Mouse (Mus musculus) hindlimb bud, embryonic 11.5 days (tissue): ENCODE measurements at regions not wholly inside any gene's neighbourhood (a gene's known extent, or its start where the extent isn't known, plus 50 kb on each side); places are given as distances from the start of the nearest gene placed in this dataset.

Source experiments
- DNase-seq: peaks from one replicate; pipeline ENCODE4 v3.0.0-alpha.2; 2012; ENCODE audit warnings: low read depth, low spot score; ENCODE audit errors: extremely low spot score

DNA sequence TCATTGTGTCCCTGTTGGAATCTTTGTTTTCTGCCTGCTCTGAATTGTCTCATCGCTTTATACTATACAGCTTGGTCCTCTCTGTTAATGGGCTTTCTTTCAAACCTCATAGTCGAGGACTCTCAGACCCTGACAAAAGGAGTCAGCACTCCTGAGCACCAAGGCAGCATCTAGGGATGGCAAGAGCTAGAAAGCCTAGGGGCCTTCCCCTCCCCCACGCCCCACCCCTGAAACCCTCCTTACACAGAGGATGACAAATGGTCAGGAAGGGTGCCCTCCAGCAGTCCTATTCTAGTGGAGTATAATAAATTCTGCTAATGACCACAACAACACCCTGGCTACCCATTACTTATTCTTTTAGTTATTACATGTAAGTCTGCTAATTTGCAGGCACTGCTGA lies 74.4 kb downstream of the Tbx19 start:
- DNase-seq, result no peak

DNA sequence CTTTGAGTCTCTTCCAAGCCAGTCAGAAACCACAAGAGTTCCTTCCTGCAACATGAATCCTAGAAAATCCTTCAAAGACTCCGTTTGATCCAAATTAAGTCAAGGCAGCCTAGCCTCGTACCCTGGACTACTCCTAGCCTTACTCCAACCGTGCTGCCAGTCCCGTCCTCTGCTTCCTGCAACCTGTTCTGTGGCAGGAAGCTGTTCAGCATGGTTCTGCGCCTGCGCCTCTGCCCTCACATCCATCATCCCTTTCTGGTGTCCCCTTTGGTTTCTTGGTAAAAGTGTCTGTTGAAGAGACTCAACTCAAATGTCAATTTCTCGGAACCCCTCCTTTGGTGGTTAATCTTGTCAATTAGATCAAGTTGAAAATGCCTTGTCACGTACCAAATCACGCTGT lies 75.8 kb downstream of the Tbx19 start:
- no peak for DNase-seq

GRCm38 (mm10) chr1:165084179-165084578 lies 76.4 kb downstream of the Tbx19 start:
- no peak for DNase-seq

DNA sequence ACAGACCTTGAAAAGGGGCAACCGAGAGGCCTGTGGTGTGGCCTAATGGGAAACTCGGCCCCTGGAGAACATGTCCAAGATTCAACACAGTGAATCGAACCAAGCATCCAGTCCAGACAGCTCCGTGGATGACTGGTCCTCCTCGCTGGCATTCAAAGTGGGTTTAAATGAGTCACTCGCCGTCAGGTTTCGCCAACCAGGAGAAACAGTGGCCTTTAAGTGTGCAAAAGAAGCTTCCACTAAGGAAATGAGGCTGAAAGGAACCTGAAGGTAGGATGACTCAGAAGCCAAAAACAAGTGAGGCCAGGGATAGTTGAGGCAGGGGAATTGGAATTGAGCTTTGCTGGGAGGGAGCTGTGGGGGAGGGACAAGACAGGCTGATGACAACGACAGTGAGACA lies 80.2 kb downstream of the Tbx19 start:
- no peak for DNase-seq

DNA sequence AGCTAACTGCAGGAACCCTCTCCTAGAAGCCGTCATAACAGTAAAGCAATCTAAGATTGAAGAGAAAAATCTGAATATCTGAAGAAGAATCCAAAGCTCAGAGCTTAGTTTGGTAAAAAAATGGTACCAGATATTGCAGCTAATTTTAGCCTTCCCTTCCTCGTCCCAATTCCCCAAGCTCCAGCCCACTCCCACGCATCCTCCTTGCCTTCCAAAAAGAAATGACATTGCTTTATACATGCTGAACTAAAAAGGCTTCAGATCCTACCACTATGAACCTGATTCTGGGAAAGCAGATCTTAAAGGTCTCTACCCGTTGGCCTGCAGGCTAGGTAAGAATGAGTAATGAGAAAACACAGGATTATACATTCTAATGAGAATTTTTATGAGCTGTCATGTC lies 83.3 kb downstream of the Tbx19 start:
- no peak for DNase-seq

- DNase-seq, result no peak
These were observed 85.1 kb downstream of the Tbx19 start for GRCm38 (mm10) chr1:165075301-165076082.

DNA sequence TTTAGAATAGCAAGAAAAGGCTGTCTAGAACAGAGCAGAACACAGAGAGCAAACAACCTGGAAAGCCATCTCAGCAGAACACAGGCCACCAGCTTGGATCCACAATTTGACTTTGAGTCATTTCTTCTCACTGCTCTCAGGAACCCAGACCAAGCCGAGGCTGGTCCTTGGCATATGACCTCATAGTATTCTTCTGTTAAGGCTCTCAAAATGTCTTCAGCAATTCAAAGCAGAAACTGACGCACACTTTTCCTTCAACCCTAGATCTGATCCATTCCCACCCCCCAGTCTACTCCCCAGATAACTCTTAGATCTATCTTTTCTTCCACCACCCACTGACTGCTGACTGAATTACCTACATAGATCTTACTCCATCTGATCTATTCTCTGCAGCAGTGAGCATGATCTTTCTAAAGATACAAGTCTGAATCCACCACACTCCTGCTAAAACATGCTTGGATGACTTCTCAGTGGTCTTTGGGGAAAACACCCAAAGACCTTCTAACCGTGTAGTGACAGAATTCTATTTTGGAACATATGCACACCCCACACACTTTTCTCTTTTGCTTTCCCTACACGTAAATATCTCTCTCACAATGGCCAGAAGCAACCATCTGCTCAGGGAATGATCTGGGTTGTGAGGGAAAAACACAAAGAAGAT lies 88.6 kb downstream of the Tbx19 start:
- DNase-seq, result no peak

GRCm38 (mm10) chr1:165064981-165065380 lies 95.6 kb downstream of the Tbx19 start:
- DNase-seq, result no peak

DNA sequence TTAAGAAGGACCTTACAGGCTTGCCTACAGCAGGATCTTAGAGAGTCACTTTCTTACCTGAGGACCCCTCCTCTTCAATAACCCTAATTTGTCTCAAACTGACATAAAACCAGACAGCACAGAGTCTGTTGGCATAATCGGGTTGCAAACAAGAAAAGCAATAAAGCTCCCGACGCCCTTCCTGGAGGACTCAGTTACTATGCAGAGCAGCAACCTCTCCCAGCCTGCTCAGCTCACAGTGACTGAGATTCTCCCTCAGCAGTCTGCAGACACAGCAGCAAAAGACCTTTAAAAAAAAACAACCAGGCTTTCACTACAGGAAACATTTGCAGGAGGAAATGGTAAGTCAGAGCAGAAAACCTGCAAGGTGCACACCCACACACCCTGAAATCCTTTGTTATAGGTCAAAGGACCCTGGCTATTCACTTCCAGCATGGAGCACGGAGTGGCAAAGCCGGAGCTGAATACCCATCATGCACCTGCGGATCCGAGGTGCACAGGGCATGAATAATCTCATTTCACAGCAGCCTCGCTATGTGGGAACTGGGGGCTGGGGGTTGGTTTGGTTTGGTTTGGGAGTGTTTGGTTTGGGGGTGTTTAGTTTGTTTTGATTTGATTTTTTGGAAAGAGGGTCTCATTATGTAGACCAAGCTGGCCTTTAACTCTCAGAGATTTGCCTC lies 97.6 kb downstream of the Tbx19 start:
- DNase-seq, result no peak

DNA sequence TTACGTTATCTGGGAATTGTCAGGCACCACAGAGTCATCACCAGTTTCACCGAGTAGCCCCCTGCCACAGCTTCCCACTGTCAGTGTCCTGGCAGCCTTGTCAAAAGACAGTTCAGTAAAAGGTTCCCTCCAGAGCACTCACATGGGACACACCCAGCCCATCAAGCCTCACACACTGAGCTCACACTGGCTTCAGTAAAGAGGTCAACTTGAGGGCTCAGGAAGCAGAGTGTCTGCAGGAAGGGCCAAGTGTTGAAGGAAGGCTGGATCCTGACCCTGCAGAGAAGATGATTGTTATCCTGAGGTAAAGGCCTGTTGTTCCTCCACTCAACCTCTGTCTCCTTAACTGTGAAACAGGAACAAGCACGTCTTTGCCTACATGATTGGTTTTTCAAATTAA lies 99.2 kb downstream of the Tbx19 start:
- DNase-seq, result no peak

DNA sequence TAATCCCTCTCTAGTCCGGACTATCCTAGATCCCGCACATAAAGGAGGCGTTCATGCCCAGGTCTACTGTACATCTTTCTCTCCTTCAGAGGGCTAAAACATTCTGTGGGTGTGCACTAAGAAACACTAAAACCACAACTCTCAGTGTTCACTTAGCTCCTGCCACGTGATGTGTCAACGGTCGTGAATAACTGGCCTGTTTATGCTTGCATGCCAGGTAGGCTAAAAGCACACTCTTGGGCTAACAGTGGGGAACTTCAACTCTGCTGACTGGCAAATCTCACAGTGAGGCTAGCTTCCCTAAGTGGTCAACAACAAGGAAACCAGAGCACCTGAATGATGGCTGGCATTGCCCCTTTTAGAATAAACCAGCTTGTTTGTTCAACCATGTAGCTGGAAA lies 106.3 kb downstream of the Tbx19 start:
- no peak for DNase-seq

- DNase-seq, result no peak
These were observed 109.3 kb downstream of the Tbx19 start for GRCm38 (mm10) chr1:165051294-165051693.

GRCm38 (mm10) chr1:165050176-165050575 lies 110.4 kb downstream of the Tbx19 start:
- no peak for DNase-seq

- no peak for DNase-seq
These were observed 111.3 kb upstream of the Xcl1 start for GRCm38 (mm10) chr1:165046637-165047036.

GRCm38 (mm10) chr1:165046056-165046455 lies 110.7 kb upstream of the Xcl1 start:
- DNase-seq, result no peak

DNA sequence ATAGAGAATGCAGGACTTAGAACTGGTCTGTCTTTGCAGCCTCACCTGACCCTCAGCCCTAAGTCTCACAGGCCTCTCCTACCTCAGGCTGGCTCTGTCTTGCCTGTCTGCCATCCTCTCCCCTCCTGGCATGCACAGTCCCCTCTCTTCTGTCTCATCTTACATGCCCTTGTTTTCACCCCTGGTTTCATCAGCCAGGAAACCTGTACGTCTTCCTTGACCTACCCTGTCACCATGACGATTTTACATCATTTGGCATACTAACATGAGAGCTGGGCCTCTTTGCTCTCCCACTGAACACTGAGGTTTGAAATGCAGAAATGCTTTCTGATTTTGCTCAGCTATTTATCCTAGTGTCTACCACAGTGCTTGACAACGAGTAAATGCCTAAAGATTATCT lies 108.0 kb upstream of the Xcl1 start:
- DNase-seq, result no peak

DNA sequence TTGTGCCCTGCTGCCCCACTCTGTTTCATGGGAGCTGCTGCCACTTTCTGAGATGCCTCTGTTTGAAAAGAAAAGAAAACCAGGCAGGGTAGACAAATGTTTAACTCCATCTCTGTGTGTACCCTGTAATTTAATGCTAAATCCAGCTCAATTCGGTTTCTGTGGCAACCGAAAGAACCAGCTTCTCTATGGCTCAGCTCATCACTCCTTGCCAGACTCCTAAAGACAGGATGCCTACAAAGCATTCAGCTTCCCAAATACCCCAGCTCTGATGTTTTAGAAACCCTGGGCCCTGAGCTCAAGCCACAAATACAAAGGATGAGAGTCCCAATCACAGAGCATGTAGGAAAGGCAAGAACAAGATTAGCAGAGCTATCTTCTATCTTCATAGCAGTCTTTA lies 106.8 kb upstream of the Xcl1 start:
- DNase-seq, result no peak

DNA sequence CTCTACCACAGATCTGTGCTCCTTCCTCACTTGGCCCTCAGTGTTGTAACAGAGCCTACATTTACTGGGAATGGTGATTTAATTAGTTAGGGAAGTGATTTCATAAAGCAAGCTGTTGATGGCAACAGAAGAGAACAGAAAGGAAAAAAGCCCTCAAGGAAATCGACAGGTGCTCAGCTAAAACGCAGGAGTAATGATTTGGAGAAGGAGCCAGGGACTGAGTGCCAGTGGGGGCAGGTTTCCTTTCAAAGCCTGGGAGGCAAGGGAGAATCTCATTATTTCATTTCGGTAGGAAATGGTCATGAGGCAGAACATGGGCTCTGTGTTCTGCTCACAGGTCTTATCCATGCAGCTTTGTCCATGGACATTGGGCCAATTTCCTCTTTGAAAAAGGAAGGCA lies 101.3 kb upstream of the Xcl1 start:
- DNase-seq, result no peak

- no peak for DNase-seq
These were observed 100.3 kb upstream of the Xcl1 start for GRCm38 (mm10) chr1:165035618-165036017.

DNA sequence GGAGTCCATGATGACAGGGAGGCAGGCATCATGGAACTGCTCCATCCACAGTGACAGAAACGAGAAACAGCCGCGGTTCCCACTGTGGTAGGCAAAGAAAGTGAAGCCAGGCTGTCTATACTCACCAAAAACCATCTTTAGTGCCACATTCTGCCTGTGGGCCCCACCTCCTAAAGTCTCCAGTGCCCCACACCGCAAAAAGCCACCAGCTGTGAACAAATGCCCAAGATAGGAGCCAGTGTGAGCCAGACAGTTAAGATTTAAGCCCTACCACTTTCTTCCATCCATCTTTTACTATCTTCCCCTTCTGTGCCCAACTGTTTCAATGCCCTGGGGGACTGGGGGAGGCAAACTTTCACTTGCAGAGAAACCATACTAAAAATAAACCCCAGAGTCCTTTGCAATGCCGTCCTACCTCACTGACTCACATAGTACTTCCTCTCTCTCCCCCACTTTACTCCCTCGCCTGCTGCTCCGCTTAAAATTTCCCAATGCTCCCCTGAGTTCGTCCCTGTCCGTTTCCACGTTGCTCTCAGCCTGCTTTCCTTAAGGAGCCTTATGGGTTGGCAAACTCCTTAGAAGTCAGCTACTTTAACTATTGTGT lies 85.7 kb upstream of the Xcl1 start:
- DNase-seq, result no peak

DNA sequence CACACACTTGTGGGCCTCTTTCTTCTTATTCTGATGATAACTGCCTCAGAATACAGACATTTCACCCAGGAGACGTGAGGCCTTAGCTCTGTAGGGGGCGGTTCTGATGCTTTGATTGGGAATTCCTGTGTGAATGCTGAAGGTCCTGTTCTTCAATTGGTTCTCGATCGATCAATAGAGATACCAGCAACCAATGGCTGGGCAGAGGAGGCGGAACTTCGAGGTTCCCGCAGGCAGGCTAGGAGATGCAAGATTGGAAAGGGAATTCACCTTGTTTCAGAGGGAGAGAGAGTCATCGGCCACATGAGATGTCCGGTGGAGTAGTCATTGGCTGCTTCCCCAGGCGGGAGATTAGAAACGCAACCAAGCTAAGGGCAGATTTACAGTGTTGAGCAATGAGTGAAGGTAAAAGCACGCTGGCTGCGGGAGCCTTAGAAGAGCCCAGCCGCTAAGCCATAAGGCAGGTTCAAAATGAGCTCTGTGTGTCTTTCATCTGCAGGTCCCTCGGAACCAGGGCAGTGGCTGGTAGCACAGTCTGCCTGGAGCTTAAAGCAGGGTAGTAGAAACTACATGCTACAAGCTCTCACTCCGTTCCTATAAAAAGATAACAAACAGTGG lies 83.5 kb upstream of the Xcl1 start:
- DNase-seq, result peak; percentile 24
